Mouse (Mus musculus) cerebellum, adult 2 months (tissue): Measurements from ENCODE around the gene Ffar4.

ENCODE experiments used
- CTCF ChIP-seq: fragments of 200-500 bp; IDR thresholded peaks from 2 replicates; pipeline ENCODE4 v1.5.1; 2011; ENCODE audit warnings: low read depth, mild to moderate bottlenecking, control low read depth, low read length, moderate library complexity, borderline replicate concordance; ENCODE audit not compliant: insufficient read depth
- POLR2A ChIP-seq: fragments of 200-500 bp; IDR thresholded peaks from 2 replicates; pipeline ENCODE4 v1.6.1; 2011; ENCODE audit warnings: low read length, control low read depth, borderline replicate concordance; ENCODE audit not compliant: insufficient read depth

GRCm38 (mm10) chr19:38054149-38054719 is 42.6 kb upstream of the Ffar4 start:
- TF ChIP-seq POLR2A (no peak), CTCF (no peak)
